Mouse (Mus musculus) A20 (cell line): Measurements from ENCODE around the gene Ccdc92b.

Experiments used
- DNase-seq: peaks from one replicate; pipeline ENCODE4 v3.0.0-alpha.2; 2011; ENCODE audit warnings: low read depth, low spot score

Gene Ccdc92b

DNA sequence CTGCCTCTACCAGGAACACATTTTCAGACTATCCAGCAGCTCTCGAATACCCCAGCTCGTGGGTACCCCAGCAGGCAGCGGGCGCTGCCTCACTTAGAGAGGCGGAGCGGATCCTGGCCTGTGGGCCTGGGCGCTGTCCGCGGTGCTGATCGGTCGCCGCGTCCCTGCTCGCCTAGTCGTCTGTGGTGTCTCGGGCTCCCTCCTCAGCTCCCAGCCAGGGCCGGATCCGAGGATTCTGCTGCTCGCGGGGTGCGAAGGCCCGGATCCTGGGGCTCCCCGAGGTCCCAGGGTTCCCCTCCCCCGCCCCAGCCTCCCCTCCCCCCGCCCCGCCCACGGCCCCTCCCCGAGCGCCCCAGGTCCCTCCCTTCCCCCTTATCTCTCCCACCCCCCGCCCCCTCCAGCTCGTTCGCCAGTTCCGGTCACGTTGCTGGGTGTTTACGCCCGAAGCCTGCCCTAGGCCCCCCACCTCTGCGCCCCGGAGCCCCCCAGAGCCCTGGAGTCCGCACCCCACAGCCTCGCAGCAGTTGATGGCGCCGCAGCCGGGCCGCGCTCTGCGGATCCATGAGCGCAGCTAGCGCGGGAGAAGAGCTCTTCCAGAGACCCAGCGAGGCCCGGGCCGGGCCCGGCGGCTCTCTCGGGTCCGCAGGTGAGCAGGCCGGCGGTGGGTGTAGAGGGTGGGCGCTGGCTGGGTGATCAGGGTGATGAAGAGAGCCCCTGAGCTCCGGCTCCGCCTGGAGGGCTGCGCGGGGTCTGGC is at the start of gene Ccdc92b:
Gene Ccdc92b, plus strand, starts transcription at position 405 of the 755 bp plus-strand sequence.
- peak; percentile 39 for DNase-seq

DNA sequence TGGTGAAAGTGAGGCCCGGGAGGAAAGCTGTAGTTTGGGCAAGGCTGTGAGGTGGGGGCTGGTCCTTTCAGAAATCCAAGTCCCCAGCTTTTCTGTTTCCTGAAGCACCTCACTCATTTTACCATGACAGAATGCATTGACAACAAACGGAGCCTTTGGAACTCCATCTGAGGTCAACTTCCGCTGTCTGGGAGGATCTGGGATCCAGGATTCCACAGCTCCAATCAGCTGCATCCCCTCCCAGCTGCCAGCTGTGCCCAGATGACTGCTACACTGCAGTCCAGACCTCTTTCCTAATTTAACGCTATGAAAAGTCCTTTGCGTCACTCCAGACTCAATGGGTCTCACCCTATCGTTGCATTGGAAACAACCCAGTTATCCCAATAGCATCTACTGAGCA is 49.7 kb upstream of the Ccdc92b start:
- no peak for DNase-seq

GRCm38 (mm10) chr11:74572459-74573061 is 46.8 kb upstream of the Ccdc92b start:
- DNase-seq = no peak

GRCm38 (mm10) chr11:74574768-74575434 is 44.5 kb upstream of the Ccdc92b start:
- no peak for DNase-seq

DNA sequence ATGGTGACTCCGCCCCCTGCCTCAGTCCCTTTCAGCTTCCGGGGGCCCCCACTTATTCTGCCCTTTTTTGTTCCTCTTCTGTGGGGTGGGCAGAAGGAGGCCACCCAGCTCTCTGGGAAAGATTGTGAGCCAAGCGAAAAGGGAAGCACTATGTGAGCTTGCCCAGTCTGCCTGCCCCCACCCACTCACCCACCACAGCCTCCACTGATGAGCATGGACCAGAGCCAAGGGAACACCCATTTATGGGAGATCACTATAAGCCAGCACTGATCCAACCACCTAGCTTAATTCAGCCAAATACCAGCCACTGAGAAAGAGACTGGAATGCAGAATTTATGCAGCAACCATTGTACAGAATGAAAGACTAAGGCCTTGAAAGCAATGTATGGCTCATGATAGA is 43.5 kb upstream of the Ccdc92b start:
- DNase-seq = no peak

DNA sequence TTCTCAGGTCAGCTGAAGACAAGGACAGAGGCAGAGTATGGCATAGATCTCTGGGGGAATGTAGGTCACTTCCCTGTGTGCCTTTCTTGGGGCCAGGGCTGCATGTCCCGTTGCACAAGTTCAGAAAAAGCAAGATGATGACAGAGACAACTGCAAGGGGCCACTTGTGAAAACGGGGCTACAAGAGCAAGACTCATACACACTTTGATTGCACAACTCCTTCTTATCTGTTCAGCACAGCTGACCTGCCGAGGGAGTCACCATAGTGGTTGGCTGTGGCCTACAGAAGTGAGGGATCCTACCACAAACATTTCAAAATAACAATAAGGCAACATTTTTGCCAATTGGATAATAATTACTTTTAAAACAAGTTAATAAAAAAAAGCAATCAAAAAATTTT is 42.3 kb upstream of the Ccdc92b start:
- no peak for DNase-seq

- peak; percentile 34 for DNase-seq
Observed at GRCm38 (mm10) chr11:74581333-74581732, 38.1 kb upstream of the Ccdc92b start.

- DNase-seq = no peak
Observed at GRCm38 (mm10) chr11:74582464-74582863, 36.9 kb upstream of the Ccdc92b start.

- DNase-seq = no peak
Observed at GRCm38 (mm10) chr11:74583824-74584349, 35.5 kb upstream of the Ccdc92b start.

DNA sequence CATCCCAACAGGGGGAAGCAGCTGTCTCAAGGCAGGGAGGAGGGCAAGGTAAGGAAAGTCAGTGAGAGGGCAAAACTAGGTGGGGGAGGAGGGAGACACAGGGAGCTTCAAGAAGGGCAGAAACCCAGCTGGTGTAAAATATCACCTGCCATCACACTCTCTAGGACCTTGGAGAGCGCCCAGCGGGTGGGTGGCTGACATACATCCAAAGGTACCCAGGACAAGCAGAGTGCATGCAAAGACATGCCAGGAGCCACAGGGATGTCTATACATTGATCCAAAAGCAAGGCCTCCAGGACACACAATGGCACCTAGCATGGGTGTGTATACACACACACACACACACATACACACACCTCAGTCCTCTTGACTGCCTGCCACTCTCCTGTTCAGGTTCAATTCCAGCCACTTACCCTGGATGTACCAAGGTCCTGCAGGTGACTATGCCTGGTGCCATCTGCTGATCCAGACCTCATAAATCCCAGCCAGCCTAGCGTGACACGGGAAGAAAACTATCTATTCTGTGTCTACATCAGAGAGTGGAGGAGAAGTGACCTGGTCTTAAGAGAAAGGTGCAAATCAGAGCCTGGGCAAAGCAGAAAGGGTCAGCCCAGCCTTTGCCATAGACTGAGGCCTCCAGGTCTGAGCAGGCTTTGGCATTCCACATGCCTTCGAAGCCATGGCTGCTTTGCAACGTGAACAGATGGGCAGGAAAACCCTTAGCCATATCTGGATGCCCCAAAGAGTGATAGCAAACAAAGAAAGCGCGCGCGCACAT is 34.3 kb upstream of the Ccdc92b start:
- DNase-seq = peak; percentile 31

DNA sequence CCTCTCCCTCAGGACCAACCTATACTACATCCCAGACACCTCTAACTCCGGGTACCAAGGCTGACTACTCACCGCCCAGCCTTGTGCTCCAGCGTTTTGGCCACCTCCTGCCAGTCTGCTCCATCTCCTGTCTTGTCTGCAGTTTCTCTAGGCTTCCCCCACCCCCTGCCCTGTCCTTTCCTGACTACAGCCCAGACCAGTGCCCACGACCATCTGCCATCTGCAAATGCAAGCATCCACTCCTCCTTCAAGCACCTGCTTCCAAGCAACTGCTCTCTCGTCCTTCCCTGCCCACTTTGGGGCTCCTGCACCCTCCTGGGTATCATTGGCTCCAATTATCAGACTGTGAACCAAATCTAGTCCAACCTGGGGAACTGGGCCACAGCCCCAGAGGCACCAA is 33.0 kb upstream of the Ccdc92b start:
- no peak for DNase-seq

DNA sequence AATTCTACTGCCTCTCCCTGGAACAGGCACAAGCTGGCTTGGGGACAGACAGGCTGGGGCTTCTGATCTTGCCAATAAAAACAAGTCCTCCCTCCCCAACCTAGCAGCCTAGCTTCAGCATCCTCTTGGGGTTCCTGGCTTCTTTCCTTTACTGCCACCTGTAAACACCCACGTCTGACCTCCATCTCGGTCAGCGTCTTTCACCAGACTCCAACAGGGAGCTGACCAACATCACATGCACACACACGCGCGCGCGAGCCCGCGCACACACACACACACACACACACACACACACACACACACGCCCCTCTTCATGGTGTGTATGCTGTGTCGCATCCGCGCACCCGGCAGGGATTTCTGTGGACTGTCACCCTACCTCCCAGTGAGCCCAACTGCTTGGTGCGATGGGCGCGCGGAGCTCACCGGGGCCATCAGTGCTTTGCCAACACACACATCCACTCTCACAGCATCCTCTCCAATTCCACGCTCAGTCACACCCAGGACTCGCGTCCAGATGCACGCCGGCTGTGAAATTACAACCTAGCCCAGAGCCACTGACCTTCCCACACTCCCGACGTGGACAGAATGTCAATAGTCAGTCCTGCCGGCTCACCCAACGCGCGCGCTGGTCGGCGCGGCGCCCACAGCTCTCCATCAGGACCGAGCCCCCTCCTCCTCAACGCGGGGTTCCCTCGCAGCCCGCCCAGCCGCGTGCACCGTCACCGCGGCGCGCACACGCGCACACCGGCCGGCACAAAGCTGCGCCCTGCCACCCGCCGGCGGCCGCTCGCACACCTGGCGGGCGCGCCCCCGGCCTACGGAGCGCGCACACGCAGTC is 29.8 kb upstream of the Ccdc92b start:
- DNase-seq = no peak

- DNase-seq = no peak
Observed at GRCm38 (mm10) chr11:74590239-74590596, 29.2 kb upstream of the Ccdc92b start.

GRCm38 (mm10) chr11:74590691-74591090 is 28.7 kb upstream of the Ccdc92b start:
- DNase-seq = no peak

DNA sequence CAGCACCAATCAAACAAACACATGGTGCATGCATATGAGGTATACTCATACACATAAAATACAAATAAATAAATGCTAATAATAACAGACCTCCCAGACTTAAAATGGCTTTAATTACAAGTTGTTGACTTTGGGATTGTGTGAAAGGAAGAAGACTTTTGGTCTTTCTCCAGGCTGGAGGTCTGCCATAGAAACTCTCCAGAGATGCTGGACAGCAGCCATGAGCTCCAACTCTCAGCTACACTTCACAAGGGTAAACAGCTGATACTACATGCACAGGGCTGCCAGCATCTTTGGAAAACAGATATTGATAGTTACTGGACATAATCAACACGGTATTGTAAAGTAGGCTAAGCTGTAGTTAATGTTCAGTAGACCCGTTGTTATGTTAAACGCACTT is 27.2 kb upstream of the Ccdc92b start:
- no peak for DNase-seq

- no peak for DNase-seq
Observed at GRCm38 (mm10) chr11:74597283-74597989, 22.0 kb upstream of the Ccdc92b start.

GRCm38 (mm10) chr11:74597990-74598337 is 21.4 kb upstream of the Ccdc92b start:
- peak; percentile 31 for DNase-seq

- no peak for DNase-seq
Observed at GRCm38 (mm10) chr11:74602286-74602685, 17.1 kb upstream of the Ccdc92b start.

DNA sequence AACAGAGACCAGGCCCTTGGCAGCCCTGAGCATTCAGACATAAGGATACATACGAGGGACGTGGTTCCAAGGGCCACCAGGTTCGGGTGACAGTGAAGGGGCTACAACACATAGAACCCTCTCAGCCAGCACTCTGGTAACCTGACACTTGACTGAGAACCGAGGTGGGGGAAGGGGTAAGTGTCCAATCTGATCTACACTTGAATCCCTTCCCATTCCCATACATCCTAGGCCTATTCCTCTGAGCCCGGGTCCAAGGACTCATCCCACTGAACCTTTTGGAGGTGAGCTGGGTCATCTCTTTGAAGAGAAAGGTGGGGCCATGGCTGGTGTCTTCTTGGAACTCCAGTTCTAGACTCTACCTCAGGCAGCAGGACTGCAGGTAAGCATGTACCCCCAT is 9.3 kb upstream of the Ccdc92b start:
- DNase-seq = no peak

DNA sequence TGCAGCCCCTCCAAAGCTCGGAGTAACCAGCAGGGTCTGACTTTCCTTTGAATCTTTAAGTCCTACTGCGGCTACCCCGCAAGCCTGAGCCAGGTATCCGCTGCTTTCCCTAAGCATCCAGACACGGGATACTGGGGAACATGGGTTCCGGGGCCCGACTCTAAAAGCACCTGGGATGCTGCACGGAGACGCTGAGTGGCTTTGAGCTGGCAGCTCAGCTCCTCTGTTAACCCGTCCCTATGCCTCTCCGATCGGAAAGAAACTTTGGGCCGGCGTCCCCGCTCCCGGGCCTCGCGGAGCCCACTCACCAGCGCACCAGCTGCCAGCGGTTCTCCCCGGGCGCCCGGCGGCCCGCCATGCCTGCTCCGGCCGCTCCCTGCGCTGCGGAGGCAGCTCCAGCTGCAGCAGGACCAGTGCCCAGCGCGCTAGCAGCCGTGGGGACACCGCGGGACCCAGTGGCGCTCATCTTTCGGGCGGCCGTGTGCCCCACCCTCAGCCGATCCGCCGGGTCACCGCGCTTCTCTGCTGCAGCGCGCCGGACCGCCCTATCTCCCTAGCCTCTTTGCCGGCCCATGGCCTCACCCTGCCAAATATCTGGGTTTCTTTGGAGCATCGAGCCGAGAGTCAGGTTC is 8.7 kb upstream of the Ccdc92b start, which contains the start of gene Rap1gap2:
Gene Rap1gap2, minus strand, starts transcription at position 371 of the 632 bp plus-strand sequence.
- DNase-seq = no peak
